Mouse (Mus musculus): ENCODE data around the gene Gm20867. TPM values are rescaled to one million over a fixed set of nuclear protein-coding genes. Genes with fewer than 3 reads are reported as not detected.

The Gm20867 gene
- total RNA-seq (2023; ENCODE audit: inconsistent age), result not detected in 4 replicates

DNA sequence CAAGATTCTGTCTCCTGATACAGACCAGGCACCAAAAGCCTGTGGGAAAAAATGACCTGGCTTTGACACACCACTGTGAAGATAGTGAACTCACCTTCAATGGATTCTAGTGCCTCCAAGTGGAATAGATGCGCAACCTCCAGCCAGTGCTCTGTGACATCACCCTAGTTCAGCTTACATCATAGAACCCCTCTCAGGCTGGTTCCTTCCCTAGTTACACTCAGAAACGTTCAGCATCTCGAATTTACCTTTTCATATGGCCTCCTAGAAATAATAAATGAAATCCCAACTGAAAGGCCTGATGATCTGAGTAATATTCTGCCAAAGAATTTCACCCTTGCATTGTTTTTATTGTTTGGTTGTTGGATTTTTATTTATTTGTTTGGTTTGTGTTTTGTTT, at the start of gene Gm20867:
Gene Gm20867 (minus strand): TSS at position 101 of the 400 bp plus-strand sequence.

Other genes with a start within 250 kb of the Gm20867 start
- gene Gm29564, start 249.8 kb upstream of the Gm20867 start, total RNA-seq (2023; ENCODE audit: inconsistent age), result not detected in 4 replicates